Mouse (Mus musculus) megakaryocyte progenitor cell, adult 5-6 weeks (primary cell): ENCODE measurements at regions not wholly inside any gene's neighbourhood (a gene's known extent, or its start where the extent isn't known, plus 50 kb on each side); places are given as distances from the start of the nearest gene placed in this dataset.

Experiments used
- ATAC-seq: replicated peaks from 2 replicates; pipeline ENCODE4 v1.8.0; 2016; ENCODE audit warnings: mild to moderate bottlenecking, moderate TSS enrichment, inconsistent platforms; ENCODE audit not compliant: poor library complexity

DNA sequence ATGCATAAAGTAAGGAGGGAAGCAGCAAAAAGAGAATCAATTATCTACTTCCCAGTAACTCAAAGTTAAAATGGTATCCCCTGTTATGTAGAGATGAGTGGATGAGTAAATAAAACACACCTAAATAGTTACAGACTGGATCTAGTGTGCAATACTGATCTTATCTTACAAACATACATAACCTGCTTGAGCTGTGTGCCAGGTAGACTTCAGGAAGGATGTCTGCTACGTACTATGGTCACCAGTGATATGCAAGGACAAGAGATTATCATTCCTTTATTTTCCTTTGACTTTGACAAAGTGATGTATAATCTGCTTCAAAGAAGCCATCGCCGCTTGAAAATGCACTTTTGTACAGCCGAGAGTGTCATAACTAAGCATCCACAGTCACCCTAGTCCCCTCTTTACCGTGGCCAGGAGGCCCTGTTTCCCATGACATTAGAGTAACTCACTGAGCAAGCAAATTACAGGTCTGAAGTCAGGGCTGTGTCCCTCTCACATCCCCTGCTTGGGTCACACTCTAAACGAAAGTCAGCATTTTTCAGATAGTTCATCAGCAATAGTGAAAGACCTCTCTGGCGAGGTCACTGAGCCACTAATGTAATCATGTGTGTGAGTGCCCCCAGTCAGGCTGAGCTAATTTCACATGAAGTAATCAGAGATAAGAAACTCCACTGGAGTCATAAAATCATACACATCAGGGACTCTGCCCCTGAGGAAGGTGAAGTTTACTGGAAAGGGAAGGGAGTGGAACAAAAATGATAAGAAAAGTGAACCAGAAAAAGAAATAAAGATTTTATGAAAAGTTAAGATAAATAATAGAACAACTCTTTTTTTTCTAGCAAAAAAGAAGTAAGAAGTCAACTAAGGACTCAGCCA lies 929.8 kb upstream of the Gm7489 start:
- ATAC-seq = no peak

DNA sequence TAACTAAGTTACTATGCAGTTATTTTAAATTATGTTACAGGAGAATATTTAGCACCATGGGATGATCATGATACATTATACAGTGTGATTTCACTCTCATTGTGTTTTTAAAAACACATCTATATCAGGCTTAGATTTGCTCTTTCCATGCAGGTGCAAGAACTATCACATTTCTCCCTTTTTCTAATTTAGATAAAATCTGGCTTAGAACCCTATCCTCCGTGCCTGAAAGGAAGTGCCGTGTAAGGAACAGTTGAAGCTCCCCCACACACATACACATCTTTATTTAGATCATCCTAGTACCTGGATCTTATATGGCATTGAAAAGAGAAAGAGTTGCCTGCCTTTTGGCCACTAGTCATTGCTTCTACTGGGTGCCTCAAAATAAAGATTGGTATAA lies 925.0 kb upstream of the Gm7489 start:
- ATAC-seq = no peak

DNA sequence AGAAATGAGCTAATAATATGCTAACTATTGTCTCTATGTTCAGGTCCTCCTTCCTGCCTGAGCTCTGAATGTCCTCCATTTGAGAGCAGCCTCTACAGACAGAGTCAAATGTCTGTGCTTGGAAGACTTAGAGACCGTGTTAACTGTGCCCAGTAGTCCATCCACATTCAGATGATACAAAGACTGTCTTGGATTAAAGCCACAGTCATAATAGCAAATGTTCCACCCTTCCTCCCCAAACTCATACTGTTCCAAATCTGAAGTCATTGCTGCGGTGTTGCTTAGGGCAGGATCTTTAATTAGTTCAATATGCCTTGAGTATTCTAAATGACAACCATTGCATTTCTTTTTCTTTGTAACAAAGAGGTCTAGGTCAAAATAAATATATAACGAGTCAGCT lies 923.2 kb upstream of the Gm7489 start:
- ATAC-seq = no peak

DNA sequence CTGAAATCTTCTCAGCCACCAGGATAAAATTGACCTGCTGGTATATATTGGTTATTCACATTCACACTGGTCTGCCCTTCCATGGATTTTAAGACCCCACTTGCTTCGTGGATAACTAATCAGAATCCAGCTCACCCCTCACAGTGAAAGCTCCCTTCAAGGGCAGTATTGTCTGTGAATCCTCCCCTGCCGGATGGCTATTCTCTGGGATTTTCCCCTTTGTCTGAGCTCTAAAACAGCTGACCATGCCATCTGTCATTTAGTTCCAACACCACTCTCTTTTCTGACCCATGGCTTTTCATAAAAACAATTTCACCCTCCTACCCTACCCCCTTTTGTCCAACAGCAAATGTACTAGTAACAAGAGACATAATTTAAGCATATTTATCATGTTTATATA lies 920.8 kb upstream of the Gm7489 start:
- ATAC-seq = no peak

DNA sequence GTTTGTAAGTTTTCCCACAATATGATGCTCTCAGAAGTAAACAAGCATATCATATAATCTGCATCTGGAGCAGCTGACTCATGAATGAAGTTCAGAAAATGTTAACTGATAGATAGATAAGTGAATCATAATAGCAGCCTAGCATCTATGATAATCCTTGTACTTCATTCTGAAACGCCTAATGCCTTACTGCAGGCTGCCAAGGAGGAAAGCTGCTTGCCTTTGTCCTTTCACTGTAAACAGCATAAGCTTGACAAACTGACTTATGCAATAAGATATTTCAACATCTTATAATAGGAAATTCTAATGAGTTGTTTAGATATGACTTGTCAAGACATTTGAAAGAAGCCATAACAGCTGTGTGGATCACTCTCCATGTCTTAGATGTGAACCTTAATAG lies 920.3 kb upstream of the Gm7489 start:
- no peak for ATAC-seq

DNA sequence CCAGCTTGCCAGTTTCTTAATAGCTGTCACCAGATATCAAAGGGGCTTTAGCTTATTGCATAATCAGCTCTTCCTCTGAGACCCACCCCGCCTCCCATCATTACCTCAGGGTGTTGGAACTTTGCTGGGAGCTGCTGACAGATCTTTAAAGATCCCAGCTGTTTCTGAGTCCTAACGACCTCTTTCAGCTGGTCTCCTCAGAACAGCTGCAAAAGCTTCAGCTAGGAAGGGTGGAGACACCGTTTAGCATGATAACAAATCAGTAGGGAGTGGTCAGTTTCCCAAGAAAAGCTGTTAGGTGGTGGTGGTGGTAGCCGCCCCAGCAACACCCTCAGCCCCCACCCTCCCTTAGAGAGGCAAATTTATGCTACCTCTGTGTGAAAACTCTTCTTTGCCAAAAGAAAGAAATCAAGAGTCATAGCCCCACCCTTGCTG lies 916.9 kb upstream of the Gm7489 start:
- no peak for ATAC-seq

DNA sequence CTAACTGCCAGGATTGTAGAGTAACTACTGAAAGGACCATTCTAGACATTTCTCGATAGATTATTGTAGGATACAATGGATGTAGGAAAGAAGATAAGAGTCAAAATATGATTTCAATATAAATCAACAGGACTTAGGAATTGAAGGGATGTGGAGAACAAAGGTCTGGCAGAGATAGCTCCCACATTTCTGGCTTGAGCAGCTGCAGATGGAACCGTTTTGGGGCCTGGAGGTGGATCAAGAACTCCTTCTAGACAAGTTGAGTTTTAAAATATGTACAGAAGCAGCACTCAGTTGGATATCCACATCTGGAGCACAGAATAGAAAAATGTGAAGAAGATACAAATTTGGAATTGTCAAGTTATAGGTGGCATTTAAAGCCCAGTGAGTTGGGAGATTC lies 901.9 kb upstream of the Gm7489 start:
- ATAC-seq = no peak

DNA sequence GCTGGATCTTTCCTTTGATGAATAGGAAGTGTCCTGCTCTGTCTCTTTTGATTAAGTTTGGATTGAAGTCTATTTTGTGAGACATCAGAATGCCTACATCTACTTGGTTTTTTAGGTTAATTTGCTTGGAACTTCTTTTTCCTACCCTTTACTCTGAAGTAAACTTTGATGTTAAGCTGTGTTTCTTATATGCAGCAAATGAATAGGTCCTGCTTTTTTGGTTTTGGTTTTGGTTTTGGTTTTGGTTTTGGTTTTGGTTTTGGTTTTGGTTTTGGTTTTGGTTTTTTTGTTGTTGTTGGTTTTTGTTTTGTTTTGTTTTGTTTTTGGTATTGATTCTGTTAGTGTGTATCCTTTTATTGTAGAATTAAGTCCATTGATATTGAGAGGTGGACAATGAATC lies 894.1 kb upstream of the Gm7489 start:
- no peak for ATAC-seq

DNA sequence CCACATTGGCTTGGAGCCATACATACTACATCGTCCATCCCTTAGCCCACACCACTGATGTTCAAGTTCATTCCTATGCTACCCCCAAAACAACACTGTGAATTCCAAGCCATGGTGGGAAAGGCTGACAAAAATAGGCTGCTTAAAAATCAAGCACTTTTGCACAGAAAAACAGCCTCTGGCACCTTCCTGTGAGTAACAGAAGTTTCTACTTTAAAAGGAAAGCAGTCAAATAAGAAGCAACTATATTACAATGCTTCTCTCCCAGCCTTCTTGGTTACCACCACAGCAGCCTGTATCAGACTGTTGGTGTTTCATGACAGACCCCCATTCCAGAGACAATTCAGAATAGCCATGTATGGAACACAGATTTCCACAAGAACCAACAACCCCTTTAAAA lies 890.4 kb upstream of the Gm7489 start:
- ATAC-seq = no peak

DNA sequence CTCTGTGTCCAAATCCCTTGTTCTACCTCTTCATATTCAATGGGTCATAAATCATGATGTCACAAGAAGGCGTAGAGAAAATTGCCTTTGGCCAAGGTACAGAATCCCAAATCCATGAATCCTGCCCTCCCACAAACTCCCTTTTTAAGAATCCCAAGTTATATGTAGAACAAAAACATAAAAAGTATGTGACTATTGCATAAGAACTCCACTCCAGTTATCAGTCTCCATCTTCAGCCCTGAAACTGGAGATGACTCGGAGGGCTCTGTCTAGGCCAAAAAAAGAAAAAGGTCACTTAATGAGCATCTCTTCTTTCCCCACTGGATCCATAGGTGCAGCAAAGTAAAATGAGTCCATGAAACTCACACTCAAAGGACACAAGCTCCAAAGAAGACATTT lies 885.5 kb upstream of the Gm7489 start:
- no peak for ATAC-seq

DNA sequence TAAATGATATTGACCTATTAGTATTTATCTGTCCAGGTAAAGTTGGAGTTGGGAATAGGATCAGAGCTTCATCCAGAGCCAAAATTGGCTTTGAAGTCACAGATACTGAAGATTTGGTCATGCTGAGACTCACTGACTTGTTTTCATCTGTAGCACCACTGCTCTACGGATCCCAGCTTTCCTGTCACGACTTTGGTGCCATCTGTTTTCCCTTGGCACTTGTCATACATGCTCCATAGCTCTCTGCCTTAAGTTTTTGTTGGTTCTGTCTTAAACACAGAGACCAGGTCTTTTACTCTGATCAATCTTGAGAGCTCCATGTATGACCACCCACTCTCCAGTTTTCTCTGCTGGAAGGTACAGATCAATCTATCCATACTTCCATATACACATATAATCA lies 884.9 kb upstream of the Gm7489 start:
- no peak for ATAC-seq

DNA sequence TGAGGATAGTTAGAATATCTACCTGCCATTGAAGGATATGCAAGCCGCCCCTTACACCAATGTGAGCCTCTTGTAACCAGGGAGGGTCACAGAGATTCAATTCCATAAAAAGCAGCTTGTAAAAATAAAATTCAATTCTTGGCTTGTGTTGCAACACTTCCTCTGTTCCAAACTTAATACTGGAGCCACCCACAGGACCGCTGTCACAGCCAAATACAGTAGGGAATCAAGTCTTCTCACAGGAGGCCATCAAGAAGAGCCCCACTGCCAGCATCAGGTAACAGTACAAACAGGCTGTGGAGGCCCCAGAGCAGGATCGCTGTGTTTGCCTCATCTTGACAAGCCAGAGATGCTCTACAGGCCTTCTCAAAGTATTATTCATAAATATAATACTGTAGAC lies 883.3 kb upstream of the Gm7489 start:
- no peak for ATAC-seq

DNA sequence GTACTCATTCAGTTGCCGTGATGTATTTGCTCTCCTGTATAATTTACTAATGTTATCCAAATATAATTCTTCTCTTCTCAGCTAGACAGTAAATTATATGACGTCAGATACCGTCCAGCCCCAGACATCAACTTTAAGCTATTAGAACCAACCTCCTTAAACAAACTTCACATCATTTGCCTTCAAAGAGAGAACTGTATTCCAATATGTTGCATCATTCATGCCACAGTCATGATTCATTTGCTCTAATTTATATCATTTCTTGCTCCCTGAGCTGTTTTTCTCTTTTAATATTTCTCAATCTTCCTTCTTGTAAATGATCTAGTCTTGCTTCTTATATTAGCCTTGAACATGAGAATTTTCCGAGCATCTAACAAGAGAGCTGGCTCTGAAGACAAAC lies 882.7 kb upstream of the Gm7489 start:
- ATAC-seq = no peak

DNA sequence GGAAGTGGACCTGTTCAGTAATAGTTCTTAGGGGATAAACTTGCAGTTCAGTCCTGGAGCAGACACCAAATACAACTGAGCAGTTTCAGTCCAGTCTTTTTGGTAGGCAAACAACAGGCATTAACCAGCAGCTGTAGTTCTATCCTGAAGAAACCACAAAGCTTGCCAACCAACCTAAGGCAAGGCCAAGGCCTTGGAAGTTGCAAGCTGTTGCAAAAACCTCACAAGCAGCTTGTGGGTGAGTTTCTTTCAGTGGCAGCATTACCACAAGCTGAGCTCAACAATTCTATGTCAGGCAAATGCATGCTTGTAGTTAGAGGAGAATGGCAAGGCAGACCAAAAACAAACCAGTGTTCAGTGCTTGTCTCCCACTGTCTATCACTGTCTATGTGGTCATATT lies 880.6 kb upstream of the Gm7489 start:
- no peak for ATAC-seq

DNA sequence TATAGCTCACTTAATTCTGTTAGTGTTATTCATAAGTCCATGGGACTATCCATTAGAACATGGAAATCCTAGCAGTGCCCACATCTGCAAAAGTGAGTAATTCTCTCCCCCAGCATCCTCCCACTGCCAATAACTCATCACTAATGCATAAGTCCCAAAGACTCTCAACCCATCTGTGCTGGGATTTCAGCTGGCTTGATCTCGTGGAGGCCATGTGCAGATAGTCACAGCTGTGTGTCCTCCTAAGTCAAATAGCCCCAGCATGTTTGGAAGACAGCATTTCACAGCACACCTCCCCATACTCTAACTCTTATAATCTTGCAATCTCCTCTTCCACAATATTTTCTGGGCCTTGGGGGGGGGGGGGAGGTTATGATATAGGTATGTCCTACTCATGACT lies 877.9 kb upstream of the Gm7489 start:
- no peak for ATAC-seq

DNA sequence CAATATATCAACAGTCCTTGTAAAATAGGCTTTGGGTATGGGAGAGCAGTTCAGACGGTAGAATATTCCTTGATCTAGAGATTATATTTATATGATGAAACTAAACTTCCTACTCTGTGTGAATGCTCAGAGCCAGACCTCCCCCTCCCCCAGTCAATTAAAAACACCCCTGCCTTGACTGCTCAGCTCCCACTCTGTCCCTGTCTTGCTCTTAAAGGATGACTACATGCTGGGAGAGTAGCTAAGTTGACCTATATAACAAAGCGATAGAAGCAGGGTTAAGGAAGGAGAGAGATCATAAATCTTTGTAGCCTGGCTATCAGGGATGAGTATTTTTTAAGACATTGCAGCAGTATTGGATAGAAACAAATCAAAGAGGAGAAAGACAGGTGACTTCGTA lies 875.4 kb upstream of the Gm7489 start:
- no peak for ATAC-seq
